11 mouse cellular contexts compared by ENCODE assay signal in genomic region chr13:41865071-41865470, GRCm38 (mm10). TPM values are rescaled to one million over a fixed set of nuclear protein-coding genes. Genes with fewer than 3 reads are reported as not detected.
DNase-seq lines count a peak whose midpoint lies in the region; ATAC-seq and TF ChIP-seq lines count a peak whose summit lies in the region.
"Had no signal": no experiment of that assay in that cellular context is flagged by ENCODE, and none has a peak within 500 bp of the region (broad histone marks: within the 10 kb centered on the region; RNA-seq: fewer than 3 reads in every experiment).

No protein-coding gene starts in this region.

- 0 out of 2 replicates have a peak, but pooled peaks cover 6% of the 10 kb centered on the region for H3K9me3 ChIP-seq in embryonic facial prominence, embryonic 14.5 days (ENCODE audit: control insufficient read depth, low read length)
- H3K9me3 ChIP-seq in embryonic facial prominence, embryonic 10.5 days = no peaks in the 10 kb centered on the region
- no peaks in the 10 kb centered on the region for H3K9me3 ChIP-seq in heart, postnatal 0 days (replicated peaks; ENCODE audit: control insufficient read depth, low read length)
- H3K9me3 ChIP-seq: embryonic facial prominence, embryonic 12.5 days; liver, embryonic 13.5 days had no signal

- no peaks in the 10 kb centered on the region for H3K4me1 ChIP-seq in embryonic facial prominence, embryonic 14.5 days (ENCODE audit: control insufficient read depth, insufficient read depth, low read length)
- H3K4me1 ChIP-seq in embryonic facial prominence, embryonic 10.5 days = no peaks in the 10 kb centered on the region
- no peaks in the 10 kb centered on the region for H3K4me1 ChIP-seq in cortical plate, adult 2 months (ENCODE audit: control insufficient read depth, insufficient read depth, low read length)
- no peaks in the 10 kb centered on the region for H3K4me1 ChIP-seq in heart, postnatal 0 days (ENCODE audit: control insufficient read depth, insufficient read depth)
- H3K4me1 ChIP-seq: embryonic facial prominence, embryonic 12.5 days; hindbrain, embryonic 10.5 days; liver, embryonic 13.5 days had no signal

- no peaks in the 10 kb centered on the region for H3K36me3 ChIP-seq in embryonic facial prominence, embryonic 14.5 days (ENCODE audit: control insufficient read depth, insufficient read depth, low read length)
- no peaks in the 10 kb centered on the region for H3K36me3 ChIP-seq in embryonic facial prominence, embryonic 10.5 days (replicated peaks)
- H3K36me3 ChIP-seq in heart, postnatal 0 days (replicated peaks; ENCODE audit: control insufficient read depth, insufficient read depth, low read length) = no peaks in the 10 kb centered on the region
- H3K36me3 ChIP-seq: embryonic facial prominence, embryonic 12.5 days; hindbrain, embryonic 10.5 days; liver, embryonic 13.5 days had no signal

- H3K4me2 ChIP-seq in embryonic facial prominence, embryonic 14.5 days (ENCODE audit: low read depth, low read length) = no peak overlapping the region
- H3K4me2 ChIP-seq in heart, postnatal 0 days (ENCODE audit: low read depth, low read length) = no peak overlapping the region
- H3K4me2 ChIP-seq: embryonic facial prominence, embryonic 12.5 days; liver, embryonic 13.5 days had no signal

- 35% methylated on average over 5 of the region's 5 CpGs for WGBS in embryonic facial prominence, embryonic 14.5 days
- WGBS in embryonic facial prominence, embryonic 10.5 days = 69% methylated on average over 5 of the region's 5 CpGs
- 62% methylated on average over 5 of the region's 5 CpGs for WGBS in heart, postnatal 0 days

- no peak for TF ChIP-seq POLR2A in cortical plate, adult 2 months (IDR thresholded peaks at IDR 0.05; ENCODE audit: extremely low read depth, insufficient read depth, low read length)

- TF ChIP-seq EP300 in heart, postnatal 0 days (IDR thresholded peaks at IDR 0.05; ENCODE audit: low read depth) = no peak

- no peak for TF ChIP-seq CTCF in cortical plate, adult 2 months (IDR thresholded peaks at IDR 0.05; ENCODE audit: extremely low read depth, insufficient read depth, low read length)
- TF ChIP-seq CTCF in heart, postnatal 0 days (IDR thresholded peaks at IDR 0.05; ENCODE audit: low read depth) = no peak

- H3K27ac ChIP-seq in embryonic facial prominence, embryonic 14.5 days (replicated peaks; ENCODE audit: low read depth, low read length) = 0 out of 2 replicates have a peak overlapping the region, but pooled peaks have one; percentile 11
- H3K27ac ChIP-seq in embryonic facial prominence, embryonic 10.5 days (replicated peaks) = no peak overlapping the region
- peak overlapping the region; percentile 46; the same call in 1 of the 2 replicates for H3K27ac ChIP-seq in cortical plate, adult 2 months (ENCODE audit: insufficient read depth, low read length)
- H3K27ac ChIP-seq in heart, postnatal 0 days (ENCODE audit: low read depth) = no peak overlapping the region
- H3K27ac ChIP-seq: embryonic facial prominence, embryonic 12.5 days; hindbrain, embryonic 10.5 days; liver, embryonic 13.5 days had no signal

- H3K4me3 ChIP-seq in embryonic facial prominence, embryonic 14.5 days (ENCODE audit: low read depth, low read length) = no peak overlapping the region
- no peak overlapping the region for H3K4me3 ChIP-seq in embryonic facial prominence, embryonic 10.5 days
- no peak overlapping the region for H3K4me3 ChIP-seq in cortical plate, adult 2 months (ENCODE audit: insufficient read depth, low read length)
- no peak overlapping the region for H3K4me3 ChIP-seq in heart, postnatal 0 days (ENCODE audit: low read depth, low read length)
- H3K4me3 ChIP-seq: embryonic facial prominence, embryonic 12.5 days; hindbrain, embryonic 10.5 days; liver, embryonic 13.5 days had no signal

- DNase-seq in embryonic facial prominence, embryonic 14.5 days (ENCODE audit: low spot score) = peak; percentile 65
- no peak for DNase-seq in embryonic facial prominence, embryonic 10.5 days (ENCODE audit: low spot score)
- peak; percentile 16 for DNase-seq in heart, postnatal 0 days (ENCODE audit: low spot score)
- peak; percentile 67 to 74 for DNase-seq in kidney, postnatal 4 days
- DNase-seq in spleen, adult 18-20 months = no peak
- DNase-seq in layer of hippocampus, adult 9-11 months = no peak
- no peak for DNase-seq in neural tube, embryonic 10.5 days (ENCODE audit: extremely low spot score, low spot score)
- DNase-seq: liver, embryonic 13.5 days had no signal

- no peak overlapping the region for H3K9ac ChIP-seq in embryonic facial prominence, embryonic 14.5 days (ENCODE audit: low read depth, low read length)
- H3K9ac ChIP-seq in heart, postnatal 0 days (replicated peaks; ENCODE audit: low read depth, low read length) = no peak overlapping the region
- H3K9ac ChIP-seq: embryonic facial prominence, embryonic 12.5 days; liver, embryonic 13.5 days had no signal

- no peak for ATAC-seq in embryonic facial prominence, embryonic 14.5 days (ENCODE audit: low read depth)
- ATAC-seq in heart, postnatal 0 days (ENCODE audit: insufficient read depth, low read depth) = peak; percentile 39; the same call in 1 of the 2 replicates

- H3K27me3 ChIP-seq in embryonic facial prominence, embryonic 14.5 days (replicated peaks; ENCODE audit: control insufficient read depth, insufficient read depth, low read length) = no peaks in the 10 kb centered on the region
- H3K27me3 ChIP-seq in embryonic facial prominence, embryonic 10.5 days (replicated peaks; ENCODE audit: low read depth, poor library complexity, severe bottlenecking) = no peaks in the 10 kb centered on the region
- no peaks in the 10 kb centered on the region for H3K27me3 ChIP-seq in heart, postnatal 0 days (ENCODE audit: control insufficient read depth, insufficient read depth, low read length)
- H3K27me3 ChIP-seq: embryonic facial prominence, embryonic 12.5 days; liver, embryonic 13.5 days had no signal

RNA-seq across cellular contexts. Expression of gene Adtrp, which starts 17.6 kb away (rescaled TPM):
- 3.1 and 3.3 TPM in 2 replicates for polyA plus RNA-seq in embryonic facial prominence, embryonic 14.5 days (2014; fragmentation: Nextera tagmentation; extraction: Ambion mirVana)
- not detected in 2 replicates for polyA plus RNA-seq in embryonic facial prominence, embryonic 10.5 days (2016; fragmentation: Nextera tagmentation; extraction: Ambion mirVana)
- polyA plus RNA-seq in cortical plate, adult 2 months (2012; rRNA removed) = 0.38 and 0.48 TPM in 2 replicates
- not detected in 2 replicates for total RNA-seq in heart, postnatal 0 days (2014; rRNA removed; ENCODE audit: low replicate concordance)
- polyA plus RNA-seq in heart, postnatal 0 days (2015; fragmentation: Nextera tagmentation; extraction: Ambion mirVana) = 0.12 TPM in 1 of 2 replicates, not detected in the other
- polyA plus RNA-seq: hindbrain, embryonic 10.5 days; liver, embryonic 13.5 days had no signal

Comparison
In these comparisons a context has a peak if more than half of its experiments do, and no peak if none do; other contexts are left out.
1. DNase-seq: peak in embryonic facial prominence, embryonic 14.5 days (single experiment), heart, postnatal 0 days (single experiment) and kidney, postnatal 4 days (2 of 2); none in embryonic facial prominence, embryonic 10.5 days (single experiment), spleen, adult 18-20 months (0 of 2), layer of hippocampus, adult 9-11 months (single experiment) and neural tube, embryonic 10.5 days (single experiment).
2. H3K27ac ChIP-seq: peak in embryonic facial prominence, embryonic 14.5 days (single experiment) and cortical plate, adult 2 months (single experiment); none in embryonic facial prominence, embryonic 10.5 days (single experiment) and heart, postnatal 0 days (single experiment).